29 mouse cellular contexts compared by ENCODE assay signal in genomic region chr9:14753947-14754346, GRCm38 (mm10). TPM values are rescaled to one million over a fixed set of nuclear protein-coding genes. Genes with fewer than 3 reads are reported as not detected.
A peak's percentile ranks its signal among the peaks of the same experiment; 100 is the strongest.
DNase-seq lines count a peak whose midpoint lies in the region; ATAC-seq and TF ChIP-seq lines count a peak whose summit lies in the region.
"Had no signal": no experiment of that assay in that cellular context is flagged by ENCODE, and none has a peak within 500 bp of the region (broad histone marks: within the 10 kb centered on the region; RNA-seq: fewer than 3 reads in every experiment).

No protein-coding gene starts in this region.

- H3K36me3 ChIP-seq in intestine, embryonic 15.5 days = no peaks in the 10 kb centered on the region
- H3K36me3 ChIP-seq in intestine, postnatal 0 days (ENCODE audit: control insufficient read depth, insufficient read depth) = no peaks in the 10 kb centered on the region
- no peaks in the 10 kb centered on the region; the same call in 1 of the 2 replicates for H3K36me3 ChIP-seq in stomach, embryonic 15.5 days
- H3K36me3 ChIP-seq: embryonic facial prominence, embryonic 13.5 days; embryonic facial prominence, embryonic 15.5 days; forebrain, embryonic 10.5 days; forebrain, embryonic 12.5 days; G1E had no signal

- H3K27me3 ChIP-seq in intestine, embryonic 15.5 days (replicated peaks) = no peaks in the 10 kb centered on the region
- H3K27me3 ChIP-seq in intestine, postnatal 0 days (replicated peaks; ENCODE audit: control insufficient read depth, insufficient read depth, low read length) = no peaks in the 10 kb centered on the region
- H3K27me3 ChIP-seq in stomach, embryonic 15.5 days (replicated peaks) = no peaks in the 10 kb centered on the region
- H3K27me3 ChIP-seq: CH12.LX, Patski had no signal

- H3K4me1 ChIP-seq in intestine, embryonic 15.5 days (replicated peaks) = peaks cover 10% of the 10 kb centered on the region
- H3K4me1 ChIP-seq in intestine, postnatal 0 days (replicated peaks; ENCODE audit: control insufficient read depth, insufficient read depth, low read length) = 0 out of 2 replicates have a peak, but pooled peaks cover 6% of the 10 kb centered on the region
- peaks cover 12% of the 10 kb centered on the region; the same call in 1 of the 2 replicates for H3K4me1 ChIP-seq in stomach, embryonic 15.5 days

- ATAC-seq in intestine, embryonic 15.5 days = peak; percentile 31; the same call in 1 of the 2 replicates
- peak; percentile 71 for ATAC-seq in intestine, postnatal 0 days
- ATAC-seq in stomach, embryonic 15.5 days (ENCODE audit: insufficient read depth, low FRiP score, low read depth) = no peak
- ATAC-seq: activated CD4-positive, CD25-positive, alpha-beta regulatory T cell, adult 4 months; CD4-positive, CD25-positive, alpha-beta regulatory T cell, adult 4 months; forebrain, embryonic 14.5 days; forebrain, embryonic 16.5 days; Patski had no signal

- DNase-seq in right cerebral cortex, postnatal 4 days = no peak
- DNase-seq in thymus, postnatal 14 days = no peak
- no peak for DNase-seq in heart, adult 9 months (ENCODE audit: low spot score in 2 of 2)
- DNase-seq: adrenal gland, adult 8-10 months; adrenal gland, postnatal 14 days; adrenal gland, postnatal 36 days; B cell, adult 2 months; cerebellum, adult 18-20 months; cerebellum, adult 8-10 months; cerebellum, adult 9-11 months; cerebellum, postnatal 14 days; cerebellum, postnatal 36 days; embryo, embryonic 11 days had no signal

- peak; percentile 16; the same call in 1 of the 2 replicates for TF ChIP-seq CTCF in intestine, postnatal 0 days (IDR thresholded peaks at IDR 0.05; ENCODE audit: low read depth)

- H3K27ac ChIP-seq in intestine, embryonic 15.5 days = no peak overlapping the region
- no peak overlapping the region for H3K27ac ChIP-seq in intestine, postnatal 0 days (ENCODE audit: low read depth, low read length)
- peak overlapping the region; percentile 49; the same call in 1 of the 2 replicates for H3K27ac ChIP-seq in stomach, embryonic 15.5 days
- H3K27ac ChIP-seq: embryonic facial prominence, embryonic 13.5 days; embryonic facial prominence, embryonic 15.5 days; forebrain, embryonic 10.5 days; forebrain, embryonic 12.5 days had no signal

- H3K9me3 ChIP-seq in intestine, embryonic 15.5 days = no peaks in the 10 kb centered on the region
- H3K9me3 ChIP-seq in intestine, postnatal 0 days (ENCODE audit: control insufficient read depth) = no peaks in the 10 kb centered on the region
- no peaks in the 10 kb centered on the region for H3K9me3 ChIP-seq in stomach, embryonic 15.5 days
- H3K9me3 ChIP-seq: embryonic facial prominence, embryonic 13.5 days; embryonic facial prominence, embryonic 15.5 days; forebrain, embryonic 10.5 days; forebrain, embryonic 12.5 days; G1E had no signal

- 0 out of 2 replicates have a peak overlapping the region, but pooled peaks have one; percentile 4 for H3K4me2 ChIP-seq in intestine, embryonic 15.5 days (replicated peaks)
- H3K4me2 ChIP-seq in intestine, postnatal 0 days (replicated peaks; ENCODE audit: low read depth) = no peak overlapping the region
- no peak overlapping the region for H3K4me2 ChIP-seq in stomach, embryonic 15.5 days
- H3K4me2 ChIP-seq: embryonic facial prominence, embryonic 13.5 days; embryonic facial prominence, embryonic 15.5 days; forebrain, embryonic 12.5 days had no signal

- H3K4me3 ChIP-seq in intestine, embryonic 15.5 days (replicated peaks) = no peak overlapping the region
- H3K4me3 ChIP-seq in intestine, postnatal 0 days (ENCODE audit: low read depth, low read length) = no peak overlapping the region
- no peak overlapping the region for H3K4me3 ChIP-seq in stomach, embryonic 15.5 days (replicated peaks)
- H3K4me3 ChIP-seq: embryonic facial prominence, embryonic 13.5 days; embryonic facial prominence, embryonic 15.5 days; erythroblast, embryonic 14.5 days; forebrain, embryonic 10.5 days; forebrain, embryonic 12.5 days had no signal

- no peak overlapping the region for H3K9ac ChIP-seq in intestine, embryonic 15.5 days
- no peak overlapping the region for H3K9ac ChIP-seq in intestine, postnatal 0 days (ENCODE audit: low read depth, low read length)
- no peak overlapping the region for H3K9ac ChIP-seq in stomach, embryonic 15.5 days
- H3K9ac ChIP-seq: embryonic facial prominence, embryonic 13.5 days; embryonic facial prominence, embryonic 15.5 days; forebrain, embryonic 12.5 days had no signal

RNA-seq across cellular contexts. Expression of gene Fut4, which starts 1.8 kb away (rescaled TPM):
- polyA plus RNA-seq in intestine, embryonic 15.5 days (2015; fragmentation: Nextera tagmentation; extraction: Ambion mirVana) = 5.3 and 5.4 TPM in 2 replicates
- polyA plus RNA-seq in intestine, postnatal 0 days (2015; fragmentation: Nextera tagmentation; extraction: Ambion mirVana) = 2.3 and 2.6 TPM in 2 replicates
- 6.6 and 7.5 TPM in 2 replicates for polyA plus RNA-seq in stomach, embryonic 15.5 days (2015; fragmentation: Nextera tagmentation; extraction: Ambion mirVana)
- polyA plus RNA-seq: erythroblast, embryonic 14.5 days; G1E had no signal

RNA-seq across cellular contexts. Expression of gene Piwil4, which starts 13.4 kb away (rescaled TPM):
- 0.20 and 0.28 TPM in 2 replicates for polyA plus RNA-seq in intestine, embryonic 15.5 days (2015; fragmentation: Nextera tagmentation; extraction: Ambion mirVana)
- 0.17 and 0.18 TPM in 2 replicates for polyA plus RNA-seq in intestine, postnatal 0 days (2015; fragmentation: Nextera tagmentation; extraction: Ambion mirVana)
- 0.10 and 0.14 TPM in 2 replicates for polyA plus RNA-seq in stomach, embryonic 15.5 days (2015; fragmentation: Nextera tagmentation; extraction: Ambion mirVana)
- polyA plus RNA-seq: embryonic facial prominence, embryonic 11.5 days; embryonic facial prominence, embryonic 13.5 days; erythroblast, embryonic 14.5 days had no signal

RNA-seq across cellular contexts. Expression of gene 1700012B09Rik, which starts 16.9 kb away (rescaled TPM):
- not detected in 2 replicates for polyA plus RNA-seq in intestine, embryonic 15.5 days (2015; fragmentation: Nextera tagmentation; extraction: Ambion mirVana)
- not detected in 2 replicates for polyA plus RNA-seq in intestine, postnatal 0 days (2015; fragmentation: Nextera tagmentation; extraction: Ambion mirVana)
- not detected in 2 replicates for polyA plus RNA-seq in stomach, embryonic 15.5 days (2015; fragmentation: Nextera tagmentation; extraction: Ambion mirVana)
- polyA plus RNA-seq: activated CD4-positive, CD25-positive, alpha-beta regulatory T cell, adult 4 months; CD4-positive, CD25-positive, alpha-beta regulatory T cell, adult 4 months; embryonic facial prominence, embryonic 13.5 days; erythroblast, embryonic 14.5 days; forebrain, embryonic 10.5 days; G1E; Patski had no signal

RNA-seq across cellular contexts. Expression of gene Mre11a, which starts 30.5 kb away (rescaled TPM):
- polyA plus RNA-seq in intestine, embryonic 15.5 days (2015; fragmentation: Nextera tagmentation; extraction: Ambion mirVana) = 19.5 and 25.0 TPM in 2 replicates
- polyA plus RNA-seq in intestine, postnatal 0 days (2015; fragmentation: Nextera tagmentation; extraction: Ambion mirVana) = 5.8 and 8.1 TPM in 2 replicates
- 20.2 and 24.7 TPM in 2 replicates for polyA plus RNA-seq in stomach, embryonic 15.5 days (2015; fragmentation: Nextera tagmentation; extraction: Ambion mirVana)

RNA-seq across cellular contexts. Expression of gene Ankrd49, which starts 30.7 kb away (rescaled TPM):
- 40.9 and 47.8 TPM in 2 replicates for polyA plus RNA-seq in intestine, embryonic 15.5 days (2015; fragmentation: Nextera tagmentation; extraction: Ambion mirVana)
- 24.6 and 27.1 TPM in 2 replicates for polyA plus RNA-seq in intestine, postnatal 0 days (2015; fragmentation: Nextera tagmentation; extraction: Ambion mirVana)
- polyA plus RNA-seq in stomach, embryonic 15.5 days (2015; fragmentation: Nextera tagmentation; extraction: Ambion mirVana) = 39.6 and 42.6 TPM in 2 replicates
